Mouse (Mus musculus) heart, adult 18-20 months (tissue): ENCODE measurements around the gene Nbas. TPM values are rescaled to one million over a fixed set of nuclear protein-coding genes. Genes with fewer than 3 reads are reported as not detected.

Experiments used
- DNase-seq, 2 experiments: peaks; one replicate each; pipeline ENCODE4 v3.0.0; 2021 to 2022; ENCODE audit warnings: mixed read lengths in 1 of 2
- total RNA-seq, 2 experiments: library from RNA; stranded (reverse); gene quantifications; 2 replicates each; pipeline ENCODE4 v1.2.3; 2021

Gene Nbas
- total RNA-seq, 2 experiments from 2014 or later = 31.2 to 31.3 TPM

DNA sequence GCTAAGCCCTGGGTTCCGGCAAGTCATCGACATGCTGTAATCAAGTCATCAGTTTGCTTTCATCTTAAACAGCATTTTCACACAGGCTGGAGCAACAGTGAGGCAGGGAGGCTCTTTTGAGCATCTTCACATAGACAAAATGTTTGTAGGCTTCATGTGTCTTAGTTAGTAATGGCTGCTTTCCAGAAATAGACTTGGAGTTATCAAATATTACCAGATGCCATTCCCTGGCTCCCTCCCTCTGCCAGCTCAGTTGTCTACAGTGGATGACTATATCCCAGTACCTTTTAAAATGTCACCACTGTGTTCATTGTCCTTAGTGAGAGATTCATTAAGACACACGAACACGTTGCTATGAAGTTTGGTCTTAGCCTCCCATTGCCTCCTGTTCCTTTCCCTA is 270.2 kb downstream of the Nbas start:
- DNase-seq = no peak

DNA sequence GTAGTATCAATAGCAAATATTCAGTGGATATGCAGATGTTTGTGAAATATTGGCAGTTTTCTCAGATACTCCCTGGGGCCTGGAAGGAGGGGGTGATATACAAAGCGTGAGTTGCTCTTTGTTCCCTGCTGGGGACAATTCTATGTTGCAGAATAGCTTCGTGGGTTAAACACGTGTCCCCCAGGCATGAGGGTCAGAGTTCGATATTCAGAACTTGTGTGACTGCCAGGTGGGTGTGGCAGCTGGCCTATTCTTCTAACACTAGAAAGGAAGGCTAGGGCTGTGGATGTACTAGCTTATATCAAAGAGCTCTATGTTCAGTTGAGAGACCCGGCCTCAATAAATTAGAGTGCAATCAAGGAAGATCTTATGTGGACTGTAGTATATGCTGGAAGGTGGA is 274.9 kb downstream of the Nbas start:
- DNase-seq = no peak

DNA sequence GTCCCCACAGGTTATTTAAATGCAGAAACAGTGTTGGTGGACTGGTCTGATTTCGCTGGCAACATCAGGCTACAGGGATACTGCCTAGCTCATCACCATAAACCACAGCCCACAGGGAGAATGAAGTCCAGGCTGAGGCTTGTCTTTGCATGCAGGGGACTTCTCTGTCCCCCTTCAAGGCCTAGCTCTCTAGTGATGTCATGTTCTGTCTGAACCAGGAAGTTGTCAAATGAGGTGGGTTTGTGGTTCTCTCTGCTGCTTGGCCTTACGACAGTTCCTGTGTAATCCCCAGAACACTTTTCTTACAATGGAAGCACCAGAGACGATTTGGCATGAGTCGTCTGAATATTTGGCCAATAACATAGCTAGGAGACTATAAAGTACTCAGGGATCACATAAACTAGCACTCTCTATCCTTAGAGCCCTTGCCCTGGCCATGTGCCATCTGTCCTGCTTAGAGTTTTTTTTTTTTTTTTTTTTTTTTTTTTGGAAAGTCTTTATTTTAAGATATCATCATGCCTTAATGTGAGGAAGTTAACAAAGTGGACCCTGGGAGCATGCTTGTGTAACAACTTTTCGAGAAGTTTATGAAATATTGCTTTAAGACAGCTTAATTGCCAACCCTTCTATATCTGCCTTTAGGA is 294.8 kb downstream of the Nbas start:
- no peak for DNase-seq

DNA sequence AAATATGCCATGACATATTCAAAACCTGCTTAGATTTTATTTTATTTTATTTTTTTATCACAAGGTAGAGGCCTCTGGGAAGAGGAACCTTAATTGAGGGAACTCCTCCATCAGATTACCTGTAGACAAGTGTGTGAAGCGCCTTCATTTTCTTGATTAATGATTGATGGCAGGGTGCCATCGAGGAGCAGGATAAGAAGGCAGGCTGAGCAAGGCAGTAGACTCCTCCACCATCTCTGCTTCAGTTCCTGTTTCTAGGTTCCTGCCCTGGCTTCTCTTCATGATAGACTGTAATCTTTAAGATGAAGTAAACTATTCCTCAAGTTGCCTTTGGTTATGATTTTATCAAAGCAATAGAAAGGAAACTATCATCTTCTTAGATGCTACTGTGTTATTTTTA is 295.4 kb downstream of the Nbas start:
- DNase-seq = no peak

DNA sequence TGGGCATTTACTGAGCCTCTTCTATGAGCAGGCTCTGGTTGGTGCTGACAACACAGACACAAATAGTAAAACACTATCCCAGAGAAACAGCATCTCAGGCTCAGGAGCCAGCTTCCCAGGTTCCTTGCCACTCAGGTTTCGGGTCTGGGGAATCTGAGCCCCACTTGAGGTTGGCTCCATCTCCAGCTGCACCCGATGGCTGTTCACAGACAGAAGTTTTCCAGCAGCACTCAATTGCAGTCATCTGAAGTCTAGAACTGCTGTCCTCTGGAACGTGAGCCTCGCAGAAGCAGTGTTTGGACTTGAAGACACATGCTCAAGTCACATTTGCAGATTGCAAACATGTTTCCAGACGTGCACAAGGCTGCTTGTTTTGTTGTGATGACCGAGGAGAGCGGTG is 297.5 kb downstream of the Nbas start:
- DNase-seq = no peak

DNA sequence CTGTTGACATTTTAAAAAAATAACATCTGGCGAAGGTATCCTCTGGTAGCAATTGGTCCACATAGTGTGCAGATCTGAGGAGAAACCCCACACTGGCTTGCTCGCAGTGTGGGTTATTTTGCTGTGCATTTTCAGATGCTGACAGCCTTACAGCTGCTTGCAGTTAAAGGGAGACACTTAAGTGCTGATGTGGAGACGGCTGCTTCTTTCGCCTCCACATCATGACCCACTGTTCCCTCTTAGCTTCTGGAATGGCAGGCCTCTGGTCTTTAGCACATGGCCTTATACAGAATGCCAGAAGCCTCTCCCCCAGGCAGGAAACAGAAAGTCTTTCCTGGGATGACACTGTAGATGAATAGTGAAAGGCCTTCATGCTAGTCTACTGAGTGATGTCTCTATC is 306.2 kb downstream of the Nbas start:
- DNase-seq = no peak

DNA sequence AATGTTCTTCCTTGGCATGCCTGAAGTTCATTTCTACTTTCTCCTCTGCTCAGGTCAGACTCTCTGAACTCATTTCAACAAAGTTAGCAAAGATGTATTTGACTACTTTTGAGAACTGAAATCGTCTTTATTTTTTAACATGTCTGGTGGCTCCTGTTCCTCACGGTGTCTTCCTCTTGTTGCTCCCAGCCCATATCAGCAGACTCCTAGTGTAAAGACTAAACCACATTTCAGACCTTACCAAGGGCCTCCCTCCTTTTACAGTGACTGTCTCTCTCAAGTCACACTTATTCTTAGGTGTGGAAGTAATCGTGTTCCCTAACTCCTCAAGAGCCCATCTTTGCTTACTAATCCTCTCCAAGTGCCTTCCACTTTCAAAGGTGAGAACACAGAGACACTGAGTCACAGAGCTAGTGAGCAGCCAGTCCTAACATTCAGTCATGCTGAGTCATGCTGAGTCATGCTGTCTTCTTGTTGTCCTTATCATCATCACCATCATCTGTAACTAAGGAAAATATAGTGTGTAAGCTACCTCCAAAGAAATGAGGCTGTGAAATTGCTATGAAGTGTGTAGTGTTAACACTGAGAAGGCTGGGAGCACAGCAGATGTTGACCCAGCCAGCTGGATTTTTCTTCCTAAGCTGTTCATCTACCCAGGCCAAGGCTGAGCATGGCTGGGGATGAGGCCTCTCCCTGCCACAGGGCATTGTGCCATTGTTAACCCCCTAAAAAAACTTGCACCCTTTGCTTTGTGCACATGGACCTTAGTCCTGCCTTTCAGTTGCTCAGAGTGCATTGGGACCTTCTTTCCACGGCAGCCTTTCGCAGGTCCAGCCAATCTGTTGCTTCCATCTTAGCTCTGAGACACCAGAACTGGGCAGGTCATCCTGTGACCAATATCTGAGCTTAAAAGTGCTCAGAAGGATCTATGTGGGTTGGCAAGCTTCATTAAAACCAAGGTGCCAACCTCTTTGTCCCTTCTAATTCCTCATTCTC is 307.0 kb downstream of the Nbas start:
- DNase-seq = no peak

DNA sequence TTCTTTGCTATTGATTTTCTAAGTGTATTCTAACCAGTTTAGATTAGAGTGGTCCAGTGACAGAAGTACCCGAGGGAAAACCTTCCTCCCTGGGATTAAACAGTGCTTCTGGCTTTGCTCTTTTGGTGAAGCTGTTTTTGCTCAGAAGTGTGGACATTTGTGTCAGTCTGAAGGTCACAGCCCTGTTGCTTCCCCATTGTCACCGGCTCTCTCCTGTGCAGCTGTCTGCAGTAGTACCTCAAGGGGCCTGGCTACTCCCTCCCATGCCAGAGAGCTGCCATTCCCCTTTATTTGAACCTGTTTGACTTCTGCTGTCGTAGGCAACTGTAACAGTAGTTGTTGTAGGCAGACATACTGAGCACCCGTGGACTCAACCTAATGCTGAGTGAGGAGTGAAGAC is 307.8 kb downstream of the Nbas start:
- no peak for DNase-seq

DNA sequence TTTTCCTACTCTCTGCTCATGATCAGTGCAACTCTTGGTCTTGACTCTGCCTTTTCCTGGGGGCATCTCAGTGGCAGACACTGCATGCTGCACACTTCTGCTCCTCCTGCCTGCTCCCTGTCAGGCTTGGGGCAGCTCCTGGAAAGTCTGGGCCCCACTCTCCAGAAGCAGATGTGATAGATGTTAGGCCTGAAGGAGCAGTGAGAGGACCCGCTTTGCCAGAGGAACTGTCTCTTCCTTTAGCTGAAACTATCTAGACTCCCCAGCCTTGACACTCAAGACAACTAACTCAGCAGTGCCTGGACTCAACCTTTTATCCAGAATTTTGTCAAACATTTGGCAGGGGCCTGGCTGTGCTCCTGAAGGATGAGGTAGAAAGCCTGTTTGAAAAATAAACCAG is 311.9 kb downstream of the Nbas start:
- no peak for DNase-seq

DNA sequence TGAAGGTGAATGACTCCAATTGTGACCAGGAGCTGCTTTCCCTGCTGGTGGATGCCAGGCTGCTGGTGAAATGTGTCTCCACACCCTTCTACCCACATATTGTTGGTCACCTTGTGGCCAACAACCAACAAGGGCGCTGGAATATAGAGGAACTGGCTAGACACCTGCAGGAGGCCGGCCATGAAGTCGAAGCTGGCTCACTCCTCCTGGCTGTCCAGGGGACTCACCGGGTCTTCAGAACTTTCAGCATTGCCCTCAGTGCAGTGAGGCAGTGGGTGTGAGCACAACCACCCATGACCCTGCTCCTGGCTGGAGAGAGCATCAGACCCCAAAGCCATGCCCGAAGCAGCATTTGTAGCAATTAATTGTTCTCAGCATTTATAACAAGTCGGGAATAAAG is 314.5 kb downstream of the Nbas start:
- DNase-seq = no peak

DNA sequence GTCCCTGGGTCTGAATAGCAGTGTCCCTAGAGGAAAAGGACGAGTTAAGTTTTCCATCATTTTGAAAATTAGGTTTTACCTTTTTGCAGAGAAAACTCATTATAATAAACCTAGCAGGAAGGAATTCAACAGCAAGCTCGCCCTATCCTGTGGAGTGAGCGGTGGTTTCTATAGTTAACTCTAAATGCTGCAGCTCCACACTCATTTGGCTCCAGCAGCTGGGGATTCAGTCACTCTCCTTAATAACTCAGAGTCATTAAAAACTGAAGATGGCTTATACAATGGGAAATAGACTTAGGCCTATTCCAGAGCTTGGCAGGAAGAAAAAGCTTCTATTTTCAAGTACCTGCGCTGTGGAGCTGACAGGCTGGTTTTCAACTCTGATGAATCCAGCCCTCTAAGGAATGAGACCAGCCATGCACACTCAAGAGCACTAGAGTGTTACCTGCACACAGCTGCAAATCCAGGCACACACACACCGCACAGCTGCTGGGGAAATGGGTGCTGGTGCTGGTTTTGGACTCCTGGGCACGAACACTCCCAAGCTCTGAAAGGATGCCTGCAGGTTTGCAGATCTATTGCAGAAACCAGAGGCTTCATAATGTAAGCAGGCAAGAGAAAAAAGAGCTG is 316.7 kb downstream of the Nbas start:
- no peak for DNase-seq

DNA sequence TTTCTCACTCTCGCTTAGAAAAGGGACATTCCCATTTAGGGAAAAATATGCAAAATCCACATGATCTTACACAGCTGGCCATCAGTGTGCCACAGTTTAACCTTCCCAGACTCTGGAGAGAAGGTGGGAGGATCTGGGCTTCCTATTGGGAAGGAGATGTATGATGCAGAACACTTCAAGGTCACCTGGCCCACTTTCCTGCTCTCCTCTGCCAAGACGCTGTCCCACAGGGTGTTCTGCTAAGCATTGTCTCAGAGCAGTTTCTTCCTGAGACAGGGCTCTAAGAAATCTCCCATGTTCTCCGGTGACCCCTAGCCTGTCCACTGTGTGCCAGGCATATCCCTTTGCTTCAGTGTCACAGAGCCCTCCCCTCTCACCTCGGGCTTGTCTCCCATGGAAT is 318.7 kb downstream of the Nbas start:
- DNase-seq = no peak

DNA sequence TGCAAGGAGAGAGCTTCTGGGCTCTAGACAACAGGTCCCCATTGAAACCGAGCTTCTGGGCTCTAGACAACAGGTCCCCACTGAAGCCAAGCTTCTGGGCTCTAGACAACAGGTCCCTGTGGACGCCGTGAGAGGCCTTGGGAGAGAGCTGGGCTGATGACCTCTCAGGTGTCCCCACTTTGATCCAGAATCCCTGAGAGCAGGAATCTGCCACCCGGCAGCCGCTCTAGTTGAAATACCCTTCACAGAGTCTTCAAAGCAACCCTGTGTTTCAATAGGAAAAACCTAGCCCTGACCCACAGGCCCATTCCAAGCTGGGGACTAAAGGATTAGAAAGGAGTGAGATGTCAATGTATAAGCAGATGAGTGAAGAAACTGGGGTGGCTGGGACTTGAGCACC is 320.1 kb downstream of the Nbas start:
- DNase-seq = no peak

DNA sequence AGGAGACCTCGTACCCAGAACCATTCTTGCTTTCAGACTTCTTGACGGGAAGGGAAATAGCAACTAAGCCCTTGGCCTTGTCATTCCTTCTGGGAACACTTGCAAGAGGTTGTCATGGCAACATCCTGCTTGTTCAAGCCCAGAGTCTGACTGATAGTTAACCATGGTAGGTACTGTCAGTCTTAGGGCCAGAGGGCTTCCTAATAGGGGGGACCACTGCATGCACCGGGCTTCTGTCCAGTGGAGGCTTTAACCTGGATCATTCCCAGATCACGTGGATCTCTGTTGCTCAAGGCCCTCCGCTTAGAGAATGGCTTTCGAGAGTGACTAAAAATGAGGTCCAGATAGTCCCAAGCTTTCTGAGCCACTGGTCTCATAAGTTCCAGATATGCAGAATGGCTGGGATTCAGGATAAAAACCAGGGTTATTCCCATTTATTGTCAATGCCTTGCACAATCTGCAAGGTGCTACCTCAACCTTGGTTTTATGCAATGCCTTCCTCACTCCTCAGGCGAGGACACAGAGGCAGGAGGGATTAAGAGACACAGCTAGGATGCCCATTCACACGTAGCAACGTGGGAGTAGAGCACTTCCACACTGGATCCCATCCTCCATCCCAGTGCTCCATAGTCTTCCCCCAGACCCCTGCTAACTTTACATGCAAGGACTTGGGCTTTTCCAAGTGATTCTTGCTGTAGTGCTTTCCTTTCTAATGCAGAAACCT is 326.0 kb downstream of the Nbas start:
- DNase-seq = peak; percentile 9 to 17

DNA sequence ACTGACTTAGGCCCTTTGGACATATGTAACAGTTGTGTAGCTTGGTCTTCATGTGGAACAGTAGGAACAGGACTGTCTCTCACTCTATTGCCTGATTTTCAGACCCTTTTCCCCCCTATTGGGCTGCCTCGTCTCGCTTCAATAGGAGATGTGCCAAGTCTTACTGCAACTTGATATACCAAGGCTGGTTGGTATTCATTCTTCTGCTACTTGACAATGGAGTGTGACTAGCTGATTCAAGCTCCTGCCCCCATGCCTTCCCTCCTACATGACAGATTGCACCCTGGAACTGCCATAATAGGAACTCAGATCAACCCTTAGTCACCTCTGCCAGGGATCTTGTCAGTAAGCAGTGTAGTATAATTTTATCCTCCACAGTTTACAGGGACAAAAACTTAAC is 328.1 kb downstream of the Nbas start:
- no peak for DNase-seq

DNA sequence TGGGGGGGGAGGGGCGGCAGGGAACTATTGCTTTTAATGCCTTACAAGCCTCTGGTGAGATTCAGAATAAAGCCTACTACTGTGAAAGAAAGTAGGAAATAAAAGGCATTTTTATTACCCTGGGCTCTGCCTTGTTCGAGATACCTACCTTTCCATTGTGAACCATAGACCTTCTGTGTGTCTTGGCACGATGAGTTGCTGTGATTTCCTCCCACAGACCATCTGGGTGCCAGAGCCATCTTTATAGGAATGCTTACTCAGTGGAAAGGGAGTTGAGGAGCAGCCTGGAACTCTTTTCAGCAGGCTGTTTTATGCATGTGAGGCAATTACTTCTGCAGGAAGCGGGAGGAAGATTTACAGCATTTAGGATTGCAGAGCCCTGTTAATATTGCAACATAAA is 329.6 kb downstream of the Nbas start:
- no peak for DNase-seq

DNA sequence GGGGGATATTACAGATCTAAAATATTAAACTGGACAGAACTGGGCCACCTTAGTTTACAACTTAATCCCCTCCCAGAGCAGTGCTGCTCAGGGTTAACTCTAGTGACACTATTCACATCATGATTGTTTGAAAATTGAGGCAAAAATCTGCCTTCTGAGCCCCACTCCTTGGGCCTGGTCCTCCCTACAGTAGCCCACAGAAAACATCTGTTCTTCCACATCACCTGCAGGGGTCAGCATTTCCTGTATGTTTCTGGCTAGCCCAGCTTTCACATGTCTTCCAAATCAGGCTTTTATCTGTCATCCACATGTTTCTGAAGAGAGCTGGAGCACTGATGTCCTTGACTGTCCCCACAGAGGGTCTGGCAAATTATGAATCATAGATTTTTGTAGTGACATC is 333.5 kb downstream of the Nbas start:
- DNase-seq = peak in 1 of 2 experiments; percentile 6

DNA sequence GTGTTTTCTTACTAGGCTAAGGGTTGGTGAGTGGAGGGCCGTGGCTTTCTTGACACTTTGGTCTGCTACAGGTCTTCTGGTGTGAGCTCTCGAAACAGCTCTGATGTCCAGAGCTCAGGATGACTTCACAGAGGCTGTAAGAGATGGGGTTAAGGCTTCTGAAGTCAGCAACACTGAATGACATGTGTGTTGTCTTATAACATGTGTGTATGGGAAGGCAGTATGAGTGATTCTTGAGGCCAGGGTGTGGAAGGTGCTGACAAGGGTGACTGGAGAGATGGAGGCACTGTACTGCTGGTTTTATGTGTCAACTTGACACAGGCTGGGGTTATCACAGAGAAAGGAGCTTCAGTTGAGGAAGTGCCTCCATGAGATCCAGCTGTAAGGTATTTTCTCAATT is 338.1 kb downstream of the Nbas start:
- no peak for DNase-seq

DNA sequence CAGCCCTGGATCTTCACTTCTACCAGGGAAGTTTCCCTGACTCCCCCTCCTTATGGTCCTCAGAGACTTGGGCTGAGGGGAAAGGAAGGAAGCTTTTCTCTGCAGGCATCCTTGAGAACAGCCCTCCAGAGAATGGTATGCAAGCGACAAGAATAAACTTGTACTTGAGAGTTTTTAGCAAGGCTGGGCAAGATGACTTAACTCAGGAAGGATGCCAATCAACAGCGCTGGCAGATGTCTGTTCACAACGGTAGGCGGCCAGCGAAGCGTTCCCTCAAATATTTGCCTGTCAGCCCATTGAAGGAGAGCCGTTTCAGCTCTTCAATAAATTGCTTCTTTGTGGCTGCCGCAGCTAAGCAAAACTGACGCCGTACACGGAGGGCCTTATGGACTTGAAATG is 340.1 kb downstream of the Nbas start:
- DNase-seq = no peak

DNA sequence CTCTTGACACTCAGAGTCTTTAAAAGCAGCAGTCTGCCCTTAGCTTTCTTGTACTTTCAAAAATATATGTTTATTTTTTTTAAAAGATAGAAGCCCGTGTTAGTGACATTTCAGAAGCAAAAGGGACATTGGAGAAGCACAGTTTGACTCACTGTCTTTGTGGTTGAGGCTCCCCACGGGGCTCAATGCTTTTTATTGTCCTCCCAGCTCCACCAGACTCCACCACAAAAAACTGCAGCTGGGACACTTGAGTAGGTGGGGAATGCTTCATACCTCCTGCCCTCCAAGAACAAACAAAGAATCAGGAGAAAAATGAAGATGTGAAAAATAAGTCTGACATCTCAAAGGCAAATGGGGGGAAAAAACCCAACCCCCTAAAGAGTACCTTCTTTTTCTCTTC is 344.1 kb downstream of the Nbas start:
- DNase-seq = no peak

DNA sequence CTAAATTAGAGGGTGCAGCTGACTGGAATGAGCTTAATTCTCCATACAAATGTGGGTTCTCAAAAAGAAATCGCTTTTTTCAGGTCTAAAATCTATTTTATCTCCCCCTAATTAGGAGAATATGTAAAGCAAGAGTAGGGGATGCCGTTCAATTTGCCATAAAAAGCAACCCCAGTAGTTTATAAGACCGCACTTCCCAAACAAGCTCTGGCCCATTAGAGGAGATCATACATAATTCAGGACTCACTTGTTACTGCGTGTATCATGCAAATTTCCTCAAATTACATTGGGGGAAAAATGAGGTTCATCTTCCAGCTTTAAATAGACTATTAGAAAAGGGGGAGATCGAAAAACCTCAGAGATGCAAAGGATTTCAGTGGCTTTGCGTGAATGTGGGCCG is 346.7 kb downstream of the Nbas start:
- no peak for DNase-seq

DNA sequence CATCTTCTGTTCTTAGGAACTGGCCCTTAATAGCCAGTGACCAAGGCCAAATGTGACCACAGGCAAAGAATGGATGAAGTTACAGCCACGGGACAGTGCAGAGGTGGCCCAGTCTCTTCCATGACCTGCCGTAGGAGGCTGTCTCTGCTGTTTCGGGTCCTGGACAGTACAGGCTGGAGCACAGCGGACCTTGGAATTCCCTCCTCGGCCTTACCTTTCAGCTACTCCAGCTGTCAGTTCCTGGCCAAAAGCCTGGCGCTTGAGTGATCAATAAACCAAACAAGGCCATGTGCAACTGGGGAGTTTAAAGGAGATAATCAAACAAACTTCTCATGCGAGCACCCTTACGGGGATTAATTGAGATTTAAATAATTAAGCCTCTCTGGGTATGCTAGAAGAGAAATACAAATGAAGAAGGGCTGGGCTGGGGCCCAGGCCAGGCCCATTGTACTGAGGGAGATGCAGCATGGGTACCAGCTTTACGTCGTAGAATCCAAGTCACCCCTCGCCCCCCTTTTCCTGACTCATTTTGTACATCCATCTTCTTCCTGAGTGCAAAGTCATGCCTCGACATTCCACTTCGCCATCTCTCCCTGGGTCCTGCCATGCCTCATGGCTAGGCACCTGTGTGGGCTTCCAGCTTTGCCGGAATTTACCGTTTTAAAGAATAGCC is 353.4 kb downstream of the Nbas start:
- DNase-seq = no peak
